Mouse (Mus musculus) neural tube, embryonic 13.5 days (tissue): ENCODE data around the gene Aldh1l2. TPM values are rescaled to one million over a fixed set of nuclear protein-coding genes. Genes with fewer than 3 reads are reported as not detected.

Source experiments
- ATAC-seq: fragments of 200-750 bp; cut with Nextera tagmentation; 2 replicates; pipeline ENCODE4 v1.8.0; 2017; ENCODE audit warnings: low read depth, mild to moderate bottlenecking, moderate TSS enrichment, moderate library complexity
- H3K27ac ChIP-seq: fragments of 300-500 bp; sonication (generic); replicated peaks from 2 replicates; pipeline ENCODE4 v1.5.1; 2015; ENCODE audit warnings: moderate library complexity, mild to moderate bottlenecking, inconsistent platforms
- H3K27me3 ChIP-seq: fragments of 300-500 bp; sonication (generic); 2 replicates; pipeline ENCODE4 v1.6.1; 2015; ENCODE audit warnings: mild to moderate bottlenecking, inconsistent platforms
- H3K36me3 ChIP-seq: fragments of 300-500 bp; sonication (generic); 2 replicates; pipeline ENCODE4 v1.6.1; 2015; ENCODE audit warnings: mild to moderate bottlenecking, inconsistent platforms
- H3K4me1 ChIP-seq: fragments of 300-500 bp; sonication (generic); replicated peaks from 2 replicates; pipeline ENCODE4 v1.6.1; 2015; ENCODE audit warnings: inconsistent platforms
- H3K4me2 ChIP-seq: fragments of 300-500 bp; sonication (generic); 2 replicates; pipeline ENCODE4 v1.6.1; 2015; ENCODE audit warnings: inconsistent platforms, mild to moderate bottlenecking, moderate library complexity
- H3K4me3 ChIP-seq: fragments of 300-500 bp; sonication (generic); 2 replicates; pipeline ENCODE4 v1.5.1; 2015; ENCODE audit warnings: mild to moderate bottlenecking, inconsistent platforms
- H3K9ac ChIP-seq: fragments of 300-500 bp; sonication (generic); 2 replicates; pipeline ENCODE4 v1.6.1; 2015; ENCODE audit warnings: moderate library complexity, mild to moderate bottlenecking, inconsistent platforms
- H3K9me3 ChIP-seq: fragments of 300-500 bp; sonication (generic); 2 replicates; pipeline ENCODE4 v1.6.1; 2016; ENCODE audit warnings: inconsistent platforms
- WGBS: fragments of 180-500 bp; shearing (Covaris S2); methylation state at CpG from one replicate; pipeline ENCODE4 v1.1.7; 2015; 5-methylcytosine and 5-hydroxymethylcytosine counted together
- polyA plus RNA-seq: library from polyadenylated mRNA; unstranded; fragments of >200 nt; fragmentation: Nextera tagmentation; extraction: Ambion mirVana; gene quantifications from 2 replicates; pipeline ENCODE4 v1.2.1, GENCODE M21; 2015

Gene Aldh1l2
- 14.6 and 15.1 TPM in 2 replicates for polyA plus RNA-seq

- H3K4me2 ChIP-seq = peak within 1 kb of the TSS; percentile 69
- ATAC-seq = peak; percentile 98
- peak within 1 kb of the TSS; percentile 60 for H3K4me3 ChIP-seq
- H3K36me3 ChIP-seq = 0 out of 2 replicates have a peak, but pooled peaks cover 5% of the 10 kb centered on the region
- H3K9ac ChIP-seq = peak within 1 kb of the TSS; percentile 84
- no peaks in the 10 kb centered on the region for H3K9me3 ChIP-seq
- H3K4me1 ChIP-seq = peaks cover 16% of the 10 kb centered on the region
- H3K27me3 ChIP-seq = no peaks in the 10 kb centered on the region; the same call in 1 of the 2 replicates
- WGBS = under 1% methylated on average over 21 of the region's 21 CpGs
- peak within 1 kb of the TSS; percentile 87 for H3K27ac ChIP-seq
These were observed at the start of gene Aldh1l2 for GRCm38 (mm10) chr10:83533910-83534283. Aldh1l2 (minus strand) TSS chr10:83534140.

GRCm38 (mm10) chr10:83565449-83566441 lies 31.8 kb upstream of the Aldh1l2 start:
- Histone ChIP-seq H3K4me2 (no peak overlapping the region), H3K27me3 (no peaks in the 10 kb centered on the region), H3K36me3 (peaks cover 91% of the 10 kb centered on the region), H3K9me3 (no peaks in the 10 kb centered on the region), H3K9ac (no peak overlapping the region), H3K4me3 (no peak overlapping the region), H3K4me1 (no peaks in the 10 kb centered on the region), H3K27ac (no peak overlapping the region)
- WGBS = 96% methylated on average over 7 of the region's 7 CpGs
- ATAC-seq = no peak

- H3K27me3 ChIP-seq = no peaks in the 10 kb centered on the region
- H3K9ac ChIP-seq = no peak overlapping the region
- no peak for ATAC-seq
- H3K9me3 ChIP-seq = no peaks in the 10 kb centered on the region
- H3K4me2 ChIP-seq = no peak overlapping the region
- H3K4me3 ChIP-seq = no peak overlapping the region
- H3K27ac ChIP-seq = no peak overlapping the region
- H3K4me1 ChIP-seq = no peaks in the 10 kb centered on the region
- peaks cover 89% of the 10 kb centered on the region for H3K36me3 ChIP-seq
These were observed 29.1 kb upstream of the Aldh1l2 start for GRCm38 (mm10) chr10:83563005-83563404.

- Histone ChIP-seq H3K27ac (no peak overlapping the region), H3K27me3 (no peaks in the 10 kb centered on the region), H3K4me3 (peak overlapping the region; percentile 76; the same call in 1 of the 2 replicates), H3K4me2 (peak overlapping the region; percentile 57), H3K9me3 (no peaks in the 10 kb centered on the region), H3K9ac (0 out of 2 replicates have a peak overlapping the region, but pooled peaks have one; percentile 90), H3K36me3 (peaks cover 15% of the 10 kb centered on the region), H3K4me1 (peaks cover 24% of the 10 kb centered on the region)
- 78% methylated on average over 3 of the region's 3 CpGs for WGBS
- no peak for ATAC-seq
These were observed 11.4 kb upstream of the Aldh1l2 start for GRCm38 (mm10) chr10:83545341-83545740.

GRCm38 (mm10) chr10:83544103-83544479 lies 10.2 kb upstream of the Aldh1l2 start:
- no peaks in the 10 kb centered on the region for H3K9me3 ChIP-seq
- under 1% methylated on average over 18 of the region's 41 CpGs for WGBS
- peaks cover 28% of the 10 kb centered on the region for H3K4me1 ChIP-seq
- ATAC-seq = peak; percentile 88
- H3K27me3 ChIP-seq = no peaks in the 10 kb centered on the region
- H3K9ac ChIP-seq = peak overlapping the region; percentile 90
- H3K4me2 ChIP-seq = peak overlapping the region; percentile 57
- H3K27ac ChIP-seq = peak overlapping the region; percentile 91
- peaks cover 5% of the 10 kb centered on the region for H3K36me3 ChIP-seq
- peak overlapping the region; percentile 76 for H3K4me3 ChIP-seq

GRCm38 (mm10) chr10:83543439-83544102 lies 9.6 kb upstream of the Aldh1l2 start, which contains the start of gene Washc4:
Washc4 (plus strand) TSS chr10:83543752.
- Histone ChIP-seq H3K9ac (peak within 1 kb of the TSS; percentile 90), H3K27me3 (no peaks in the 10 kb centered on the region), H3K4me2 (peak within 1 kb of the TSS; percentile 57), H3K27ac (peak within 1 kb of the TSS; percentile 91), H3K9me3 (no peaks in the 10 kb centered on the region), H3K4me3 (peak within 1 kb of the TSS; percentile 76), H3K36me3 (peaks cover 5% of the 10 kb centered on the region), H3K4me1 (peaks cover 28% of the 10 kb centered on the region)
- WGBS = 1% methylated on average over 49 of the region's 49 CpGs
- ATAC-seq = peak; percentile 99

GRCm38 (mm10) chr10:83542241-83542640 lies 8.3 kb upstream of the Aldh1l2 start:
- ATAC-seq = no peak
- Histone ChIP-seq H3K4me1 (peaks cover 28% of the 10 kb centered on the region), H3K9me3 (no peaks in the 10 kb centered on the region), H3K36me3 (no peaks in the 10 kb centered on the region), H3K4me2 (no peak overlapping the region), H3K9ac (no peak overlapping the region), H3K4me3 (no peak overlapping the region), H3K27me3 (no peaks in the 10 kb centered on the region; the same call in 1 of the 2 replicates), H3K27ac (no peak overlapping the region)
- WGBS = 74% methylated on average over 7 of the region's 7 CpGs

GRCm38 (mm10) chr10:83540092-83540491 lies 6.2 kb upstream of the Aldh1l2 start:
- Histone ChIP-seq H3K4me1 (peaks cover 14% of the 10 kb centered on the region), H3K27ac (peak overlapping the region; percentile 56), H3K36me3 (no peaks in the 10 kb centered on the region), H3K9me3 (no peaks in the 10 kb centered on the region), H3K27me3 (no peaks in the 10 kb centered on the region; the same call in 1 of the 2 replicates), H3K9ac (no peak overlapping the region), H3K4me3 (no peak overlapping the region), H3K4me2 (no peak overlapping the region)
- peak; percentile 32; the same call in 1 of the 2 replicates for ATAC-seq
- 40% methylated on average over 3 of the region's 3 CpGs for WGBS

- H3K27ac ChIP-seq = peak overlapping the region; percentile 56; the same call in 1 of the 2 replicates
- H3K9me3 ChIP-seq = no peaks in the 10 kb centered on the region
- H3K36me3 ChIP-seq = no peaks in the 10 kb centered on the region
- 76% methylated on average over 6 of the region's 6 CpGs for WGBS
- H3K4me3 ChIP-seq = no peak overlapping the region
- H3K9ac ChIP-seq = no peak overlapping the region
- H3K27me3 ChIP-seq = no peaks in the 10 kb centered on the region; the same call in 1 of the 2 replicates
- no peak overlapping the region for H3K4me2 ChIP-seq
- no peak for ATAC-seq
- H3K4me1 ChIP-seq = peaks cover 8% of the 10 kb centered on the region
These were observed 5.5 kb upstream of the Aldh1l2 start for GRCm38 (mm10) chr10:83539311-83539980.

GRCm38 (mm10) chr10:83536436-83536835 lies 2.5 kb upstream of the Aldh1l2 start:
- WGBS = 14% methylated on average over 1 of the region's 1 CpGs
- ATAC-seq = no peak
- H3K9me3 ChIP-seq = no peaks in the 10 kb centered on the region
- H3K9ac ChIP-seq = no peak overlapping the region
- peaks cover 23% of the 10 kb centered on the region for H3K4me1 ChIP-seq
- H3K27ac ChIP-seq = no peak overlapping the region
- no peak overlapping the region for H3K4me3 ChIP-seq
- no peaks in the 10 kb centered on the region; the same call in 1 of the 2 replicates for H3K27me3 ChIP-seq
- H3K4me2 ChIP-seq = no peak overlapping the region
- no peaks in the 10 kb centered on the region for H3K36me3 ChIP-seq

GRCm38 (mm10) chr10:83533258-83533909 lies 556 bp downstream of the Aldh1l2 start:
- 2% methylated on average over 27 of the region's 27 CpGs for WGBS
- H3K4me1 ChIP-seq = peaks cover 16% of the 10 kb centered on the region
- H3K36me3 ChIP-seq = 0 out of 2 replicates have a peak, but pooled peaks cover 5% of the 10 kb centered on the region
- no peaks in the 10 kb centered on the region for H3K9me3 ChIP-seq
- peak; percentile 80 for ATAC-seq
- peak overlapping the region; percentile 87 for H3K27ac ChIP-seq
- no peaks in the 10 kb centered on the region; the same call in 1 of the 2 replicates for H3K27me3 ChIP-seq
- peak overlapping the region; percentile 60 for H3K4me3 ChIP-seq
- H3K9ac ChIP-seq = peak overlapping the region; percentile 84
- peak overlapping the region; percentile 69 for H3K4me2 ChIP-seq
